Mouse (Mus musculus) heart, adult 2 months (tissue): ENCODE data around the gene Pdia5. TPM values are rescaled to one million over a fixed set of nuclear protein-coding genes. Genes with fewer than 3 reads are reported as not detected.

Source experiments
- DNase-seq, 2 experiments: peaks; one replicate each; pipeline ENCODE4 v3.0.0; 2021
- H3K27ac ChIP-seq: fragments of 200-600 bp; 2 replicates; pipeline ENCODE4 v1.8.1; 2022
- H3K27me3 ChIP-seq: fragments of 200-500 bp; 2 replicates; pipeline ENCODE4 v1.6.1; 2012; ENCODE audit warnings: mild to moderate bottlenecking, low read length, inconsistent platforms, mixed read lengths; ENCODE audit not compliant: control insufficient read depth, insufficient read depth
- H3K36me3 ChIP-seq: fragments of 200-500 bp; 2 replicates; pipeline ENCODE4 v1.6.1; 2012; ENCODE audit warnings: low read length, inconsistent platforms; ENCODE audit not compliant: control insufficient read depth, insufficient read depth
- H3K4me1 ChIP-seq: fragments of 200-500 bp; 2 replicates; pipeline ENCODE4 v1.6.1; 2011; ENCODE audit warnings: low read length; ENCODE audit not compliant: control insufficient read depth, insufficient read depth
- H3K4me3 ChIP-seq: fragments of 200-600 bp; 2 replicates; pipeline ENCODE4 v1.8.1; 2022
- H3K79me2 ChIP-seq: fragments of 200-500 bp; replicated peaks from 2 replicates; pipeline ENCODE4 v1.6.1; 2012; ENCODE audit warnings: mild to moderate bottlenecking, inconsistent platforms, low read length, moderate library complexity, mixed read lengths; ENCODE audit not compliant: control insufficient read depth, insufficient read depth
- H3K9ac ChIP-seq: fragments of 200-500 bp; 2 replicates; pipeline ENCODE4 v1.6.1; 2012; ENCODE audit warnings: low read depth, mild to moderate bottlenecking, control low read depth, inconsistent platforms, low read length, mixed read lengths
- CTCF ChIP-seq: fragments of 200-600 bp; IDR thresholded peaks from 2 replicates; pipeline ENCODE4 v1.8.1; 2022; ENCODE audit warnings: antibody characterized with exemption, mild to moderate bottlenecking, moderate library complexity
- EP300 ChIP-seq: fragments of 200-500 bp; IDR thresholded peaks from 2 replicates; pipeline ENCODE4 v1.6.1; 2011; ENCODE audit warnings: low read depth, low read length, control low read depth; ENCODE audit not compliant: insufficient read depth
- POLR2A ChIP-seq: fragments of 200-500 bp; IDR thresholded peaks from 2 replicates; pipeline ENCODE4 v1.6.1; 2011; ENCODE audit warnings: mild to moderate bottlenecking, low read depth, low read length, control low read depth; ENCODE audit not compliant: insufficient read depth
- WGBS: fragments of 180-500 bp; shearing (Covaris S2); methylation state at CpG from one replicate; pipeline ENCODE4 v1.1.7; 2018; 5-methylcytosine and 5-hydroxymethylcytosine counted together
- intact Hi-C: fragments of 180-260 bp; cut with DNase I; formaldehyde crosslinking; loops from one replicate; pipeline ENCODE4 v1.15.1; 2025
- polyA plus RNA-seq: library from polyadenylated mRNA; depleted of rRNA; stranded (reverse); fragments of >200 nt; gene quantifications from 2 replicates; pipeline ENCODE4 v1.2.3, GENCODE M21; 2012
- total RNA-seq, 2 experiments: library from RNA; stranded (reverse); gene quantifications; 2 replicates each; pipeline ENCODE4 v1.2.3; 2021

Pdia5 gene
- total and polyA plus RNA-seq, 3 experiments: 4.1 to 5.0 (median 4.4) TPM

GRCm38 (mm10) chr16:35477273-35477672 lies 13.4 kb downstream of the Pdia5 start:
- no peak overlapping the region for H3K9ac ChIP-seq
- intact Hi-C loops: no loop called here
- no peaks in the 10 kb centered on the region for H3K79me2 ChIP-seq
- H3K27me3 ChIP-seq: no peaks in the 10 kb centered on the region
- no peak overlapping the region for H3K4me3 ChIP-seq
- no peak for TF ChIP-seq EP300
- no peak for TF ChIP-seq POLR2A
- TF ChIP-seq CTCF: no peak
- H3K27ac ChIP-seq: no peak overlapping the region
- WGBS: 87% methylated on average over 1 of the region's 1 CpGs
- no peaks in the 10 kb centered on the region for H3K36me3 ChIP-seq
- H3K4me1 ChIP-seq: no peaks in the 10 kb centered on the region
- no peak for DNase-seq

GRCm38 (mm10) chr16:35472569-35473275 lies 18.0 kb downstream of the Pdia5 start:
- H3K27me3 ChIP-seq: no peaks in the 10 kb centered on the region
- intact Hi-C loops: no loop called here
- TF ChIP-seq CTCF (no peak), EP300 (no peak), POLR2A (no peak)
- no peak overlapping the region for H3K9ac ChIP-seq
- H3K4me3 ChIP-seq: no peak overlapping the region
- H3K36me3 ChIP-seq: no peaks in the 10 kb centered on the region
- H3K27ac ChIP-seq: no peak overlapping the region; the same call in 1 of the 2 replicates
- 80% methylated on average over 14 of the region's 14 CpGs for WGBS
- peaks cover 12% of the 10 kb centered on the region; the same call in 1 of the 2 replicates for H3K4me1 ChIP-seq
- no peaks in the 10 kb centered on the region for H3K79me2 ChIP-seq
- DNase-seq: peak in 1 of 2 experiments; percentile 20

- intact Hi-C loops: no loop called here
- peak overlapping the region; percentile 38 for H3K27ac ChIP-seq
Observed at GRCm38 (mm10) chr16:35471841-35472568, 18.7 kb downstream of the Pdia5 start.

GRCm38 (mm10) chr16:35470983-35471382 lies 19.7 kb downstream of the Pdia5 start:
- no peak overlapping the region for H3K9ac ChIP-seq
- TF ChIP-seq EP300 (no peak), CTCF (no peak), POLR2A (no peak)
- no peak overlapping the region for H3K4me3 ChIP-seq
- peak in 1 of 2 experiments; percentile 32 for DNase-seq
- no peaks in the 10 kb centered on the region for H3K36me3 ChIP-seq
- H3K4me1 ChIP-seq: peaks cover 12% of the 10 kb centered on the region; the same call in 1 of the 2 replicates
- H3K27me3 ChIP-seq: no peaks in the 10 kb centered on the region
- 52% methylated on average over 8 of the region's 8 CpGs for WGBS
- H3K79me2 ChIP-seq: no peaks in the 10 kb centered on the region
- peak overlapping the region; percentile 38 for H3K27ac ChIP-seq
- intact Hi-C loops: no loop called here

More at GRCm38 (mm10) chr16:35471841-35472568, 18.7 kb downstream of the Pdia5 start:
- H3K4me3 ChIP-seq: no peak overlapping the region
- no peaks in the 10 kb centered on the region for H3K79me2 ChIP-seq
- H3K9ac ChIP-seq: no peak overlapping the region
- H3K4me1 ChIP-seq: peaks cover 12% of the 10 kb centered on the region; the same call in 1 of the 2 replicates
- H3K27me3 ChIP-seq: no peaks in the 10 kb centered on the region
- peak; percentile 39 to 48 for DNase-seq
- WGBS: 68% methylated on average over 17 of the region's 17 CpGs
- H3K36me3 ChIP-seq: no peaks in the 10 kb centered on the region
- TF ChIP-seq POLR2A: no peak
- TF ChIP-seq CTCF: no peak
- TF ChIP-seq EP300: 0 out of 2 replicates have a peak, but pooled peaks have one; percentile 28

- H3K9ac ChIP-seq: no peak overlapping the region
- H3K27me3 ChIP-seq: no peaks in the 10 kb centered on the region
- peaks cover 13% of the 10 kb centered on the region; the same call in 1 of the 2 replicates for H3K4me1 ChIP-seq
- H3K36me3 ChIP-seq: no peaks in the 10 kb centered on the region
- H3K79me2 ChIP-seq: no peaks in the 10 kb centered on the region
- intact Hi-C loops: no loop called here
- DNase-seq: peak in 1 of 2 experiments; percentile 35
- 11% methylated on average over 8 of the region's 8 CpGs for WGBS
- no peak for TF ChIP-seq POLR2A
- no peak for TF ChIP-seq CTCF
- peak overlapping the region; percentile 38; the same call in 1 of the 2 replicates for H3K27ac ChIP-seq
- no peak overlapping the region for H3K4me3 ChIP-seq
Observed at GRCm38 (mm10) chr16:35470096-35470495, 20.6 kb downstream of the Pdia5 start.
